Mouse (Mus musculus) lung, embryonic 16.5 days (tissue): ENCODE measurements around the gene Vmn1r88. TPM values are rescaled to one million over a fixed set of nuclear protein-coding genes. Genes with fewer than 3 reads are reported as not detected.
A peak's percentile ranks its signal among the peaks of the same experiment; 100 is the strongest.
"Not testable (repeated sequence)": the region's sequence is repeated elsewhere in the genome, so short reads cannot be mapped to it uniquely, and the experiment has no call there.

Source experiments
- ATAC-seq: fragments of 200-750 bp; cut with Nextera tagmentation; 2 replicates; pipeline ENCODE4 v1.8.0; 2017; ENCODE audit warnings: low read depth, mild to moderate bottlenecking, moderate library complexity
- H3K27ac ChIP-seq: fragments of 300-500 bp; sonication (generic); 2 replicates; pipeline ENCODE4 v1.5.1; 2014; ENCODE audit warnings: mild to moderate bottlenecking, control low read depth, low read length
- H3K27me3 ChIP-seq: fragments of 300-500 bp; sonication (generic); 2 replicates; pipeline ENCODE4 v1.6.1; 2014; ENCODE audit warnings: low read depth, low read length, mixed read lengths; ENCODE audit not compliant: control insufficient read depth, insufficient read depth
- H3K36me3 ChIP-seq: fragments of 300-500 bp; sonication (generic); 2 replicates; pipeline ENCODE4 v1.6.1; 2014; ENCODE audit warnings: low read length; ENCODE audit not compliant: control insufficient read depth, insufficient read depth
- H3K4me1 ChIP-seq: fragments of 300-500 bp; sonication (generic); replicated peaks from 2 replicates; pipeline ENCODE4 v1.6.1; 2014; ENCODE audit warnings: low read length, mixed read lengths; ENCODE audit not compliant: control insufficient read depth, insufficient read depth
- H3K4me2 ChIP-seq: fragments of 300-500 bp; sonication (generic); 2 replicates; pipeline ENCODE4 v1.6.1; 2014; ENCODE audit warnings: low read depth, low read length, control low read depth
- H3K4me3 ChIP-seq: fragments of 300-500 bp; sonication (generic); 2 replicates; pipeline ENCODE4 v1.5.1; 2014; ENCODE audit warnings: mild to moderate bottlenecking, low read length, control low read depth
- H3K9ac ChIP-seq: fragments of 300-500 bp; sonication (generic); 2 replicates; pipeline ENCODE4 v1.6.1; 2014; ENCODE audit warnings: low read length, control low read depth
- H3K9me3 ChIP-seq: fragments of 300-500 bp; sonication (generic); 2 replicates; pipeline ENCODE4 v1.6.1; 2016; ENCODE audit warnings: low read length; ENCODE audit not compliant: control insufficient read depth
- WGBS: fragments of 180-500 bp; shearing (Covaris S2); extraction: QIAGEN DNeasy Blood & Tissue Kit; methylation state at CpG from one replicate; pipeline ENCODE4 v1.1.7; 2014; 5-methylcytosine and 5-hydroxymethylcytosine counted together
- polyA plus RNA-seq: library from polyadenylated mRNA; unstranded; fragments of >200 nt; fragmentation: Nextera tagmentation; extraction: Ambion mirVana; gene quantifications from 2 replicates; pipeline ENCODE4 v1.2.1, GENCODE M21; 2015

Gene Vmn1r88
- not detected in 2 replicates for polyA plus RNA-seq

DNA sequence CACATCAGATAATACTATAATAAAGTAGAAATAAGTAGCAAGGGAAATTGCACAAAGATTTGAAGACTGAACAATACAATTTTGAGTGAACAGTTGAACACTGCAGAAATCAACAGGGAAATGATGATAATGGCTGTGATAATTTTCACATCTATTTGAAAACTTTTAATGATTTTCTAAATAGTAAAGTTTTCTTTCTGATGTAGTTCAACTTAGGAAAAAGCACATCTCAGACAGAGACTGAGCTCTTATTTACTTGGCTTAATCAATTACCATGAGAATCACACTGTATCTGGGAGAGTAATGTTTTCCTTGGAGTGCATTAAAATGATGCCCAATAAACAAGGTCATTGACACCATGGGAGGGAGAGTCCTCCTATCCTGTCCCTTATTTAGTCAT is at the start of gene Vmn1r88:
TSS of gene Vmn1r88 (plus strand) at position 301 of the 400 bp plus-strand sequence.
- Histone ChIP-seq H3K27ac (no peak within 1 kb of the TSS), H3K4me3 (no peak within 1 kb of the TSS), H3K4me1 (no peaks in the 10 kb centered on the region), H3K9ac (no peak within 1 kb of the TSS), H3K4me2 (no peak within 1 kb of the TSS), H3K36me3 (no peaks in the 10 kb centered on the region), H3K9me3 (no peaks in the 10 kb centered on the region), H3K27me3 (no peaks in the 10 kb centered on the region)
- no peak for ATAC-seq

DNA sequence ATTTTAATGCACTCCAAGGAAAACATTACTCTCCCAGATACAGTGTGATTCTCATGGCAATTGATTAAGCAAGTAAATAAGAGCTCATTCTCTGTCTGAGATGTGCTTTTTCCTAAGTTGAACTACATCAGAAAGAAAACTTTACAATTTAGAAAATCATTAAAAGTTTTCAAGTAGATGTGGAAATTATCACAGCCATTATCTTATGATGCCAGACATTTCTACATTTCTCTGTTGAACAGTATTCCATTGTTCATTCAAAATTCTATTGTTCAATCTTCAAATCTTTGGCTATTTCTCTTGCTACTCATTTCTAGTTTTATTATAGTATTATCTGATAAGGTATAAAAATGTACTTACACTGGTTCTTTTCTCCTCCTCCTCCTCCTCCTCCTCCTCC is 39.6 kb upstream of the Vmn1r88 start, which contains the start of gene Vmn1r86:
TSS of gene Vmn1r86 (minus strand) at position 101 of the 400 bp plus-strand sequence.
- no peak within 1 kb of the TSS for H3K27ac ChIP-seq
- ATAC-seq: no peak
- no peaks in the 10 kb centered on the region for H3K4me1 ChIP-seq
- no peak within 1 kb of the TSS for H3K9ac ChIP-seq
- H3K4me3 ChIP-seq: no peak within 1 kb of the TSS
- no peak within 1 kb of the TSS for H3K4me2 ChIP-seq
- H3K9me3 ChIP-seq: no peaks in the 10 kb centered on the region
- H3K27me3 ChIP-seq: no peaks in the 10 kb centered on the region
- no peaks in the 10 kb centered on the region for H3K36me3 ChIP-seq

DNA sequence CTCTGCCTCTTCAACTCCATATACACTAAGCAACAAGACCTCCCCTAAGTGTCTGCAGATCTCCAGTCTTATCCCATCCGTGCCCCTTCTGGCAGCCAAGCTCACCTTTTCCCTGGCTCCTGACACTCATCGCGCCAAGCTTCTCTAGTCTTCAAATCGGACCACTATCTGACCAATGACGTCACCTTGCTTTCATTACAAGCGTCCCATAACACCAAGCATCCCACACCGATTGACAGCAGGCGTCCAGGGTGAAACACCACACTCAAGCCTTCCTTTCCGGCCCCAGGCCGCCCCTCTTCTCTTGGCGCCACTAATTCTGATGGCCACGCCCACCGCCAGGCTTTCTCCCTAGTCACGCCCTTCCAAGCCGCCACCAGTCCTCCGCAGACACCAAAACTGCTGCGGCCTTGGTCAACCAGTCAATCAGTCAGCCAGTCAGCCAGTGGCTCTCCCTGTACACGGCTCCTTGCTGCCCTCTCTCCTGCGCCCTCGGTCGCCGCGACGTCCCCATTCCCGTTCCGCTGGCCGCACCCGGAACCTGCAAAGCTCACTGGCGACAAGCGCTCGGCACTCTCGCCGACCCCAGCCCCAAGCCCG is 35.7 kb upstream of the Vmn1r88 start:
- H3K9me3 ChIP-seq, H3K36me3 ChIP-seq, H3K9ac ChIP-seq, H3K27ac ChIP-seq, H3K4me1 ChIP-seq, H3K27me3 ChIP-seq: not testable (repeated sequence)
- peak overlapping the region; percentile 19 for H3K4me3 ChIP-seq
- H3K4me2 ChIP-seq: peak overlapping the region; percentile 42
- peak; percentile 71 for ATAC-seq
- WGBS: 2% methylated on average over 15 of the region's 34 CpGs

DNA sequence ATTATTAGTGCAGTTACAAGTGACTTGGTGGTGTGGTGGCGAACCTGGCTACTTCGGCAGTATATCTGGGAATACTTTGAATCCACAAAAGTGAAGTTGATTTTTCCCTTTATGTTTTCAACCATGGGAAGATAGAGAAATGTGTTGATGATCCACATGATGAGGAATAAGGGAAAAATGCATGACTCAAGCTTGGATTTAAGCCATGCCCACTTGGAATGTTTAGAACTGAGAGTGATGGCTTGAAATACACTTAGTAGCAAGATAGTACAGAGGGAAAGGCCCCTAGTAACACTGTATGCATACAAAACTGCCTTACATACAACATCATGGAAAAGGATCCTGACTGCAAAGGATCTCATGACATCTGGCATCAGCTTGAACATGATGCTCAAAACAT is 27.5 kb upstream of the Vmn1r88 start:
- Histone ChIP-seq H3K4me3 (no peak overlapping the region), H3K4me2 (no peak overlapping the region), H3K27ac (no peak overlapping the region), H3K36me3 (no peaks in the 10 kb centered on the region), H3K4me1 (no peaks in the 10 kb centered on the region), H3K9ac (no peak overlapping the region), H3K27me3 (no peaks in the 10 kb centered on the region), H3K9me3 (no peaks in the 10 kb centered on the region)
- WGBS: 88% methylated on average over 2 of the region's 2 CpGs
- ATAC-seq: no peak

DNA sequence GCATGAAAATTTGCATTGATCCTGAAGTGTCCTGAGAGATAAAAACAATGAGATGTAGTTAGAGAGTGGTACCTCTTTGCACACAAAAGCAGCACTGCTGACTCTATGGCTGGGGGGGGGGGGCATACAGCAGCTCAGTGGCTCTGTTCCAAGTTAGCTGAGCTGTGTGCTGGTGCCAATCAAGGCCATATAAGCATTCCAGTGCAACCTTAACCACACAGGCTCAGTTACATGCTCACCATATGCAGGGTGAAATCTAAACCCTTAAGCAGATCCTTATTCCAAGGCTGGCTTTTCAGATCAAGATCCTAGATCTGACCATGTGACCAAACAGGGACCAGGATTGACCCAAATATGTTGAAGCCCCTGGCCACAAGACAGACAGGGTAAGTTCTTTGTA is 22.0 kb upstream of the Vmn1r88 start:
- H3K9me3 ChIP-seq: no peaks in the 10 kb centered on the region
- H3K27me3 ChIP-seq: no peaks in the 10 kb centered on the region
- no peak overlapping the region for H3K27ac ChIP-seq
- no peak overlapping the region for H3K9ac ChIP-seq
- H3K4me2 ChIP-seq: no peak overlapping the region
- no peak for ATAC-seq
- no peaks in the 10 kb centered on the region for H3K4me1 ChIP-seq
- H3K36me3 ChIP-seq: no peaks in the 10 kb centered on the region
- no peak overlapping the region for H3K4me3 ChIP-seq

DNA sequence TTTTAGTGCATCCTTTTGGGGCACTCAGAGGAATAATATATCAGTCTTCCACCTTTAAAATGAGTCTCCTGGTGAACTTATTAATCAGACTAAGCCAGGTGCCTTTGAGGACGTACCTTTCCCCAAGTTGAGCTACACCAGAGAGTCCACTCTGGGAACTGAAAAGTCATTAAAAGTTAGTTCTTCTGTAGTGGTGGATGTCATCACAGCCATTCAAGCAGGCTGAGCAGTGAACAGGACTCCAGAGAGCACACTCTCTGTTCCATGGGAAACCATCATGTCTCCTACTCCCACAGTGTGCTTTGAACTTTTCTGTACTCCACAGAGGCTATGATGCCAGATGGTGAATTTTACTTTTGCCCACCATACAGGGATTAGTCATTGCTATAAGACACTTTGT is 19.3 kb upstream of the Vmn1r88 start, which contains the start of gene Vmn1r87:
TSS of gene Vmn1r87 (minus strand) at position 101 of the 400 bp plus-strand sequence.
- ATAC-seq: no peak
- Histone ChIP-seq H3K4me3 (no peak within 1 kb of the TSS), H3K4me1 (no peaks in the 10 kb centered on the region), H3K4me2 (no peak within 1 kb of the TSS), H3K27ac (no peak within 1 kb of the TSS), H3K9ac (no peak within 1 kb of the TSS), H3K9me3 (no peaks in the 10 kb centered on the region), H3K27me3 (no peaks in the 10 kb centered on the region), H3K36me3 (no peaks in the 10 kb centered on the region)
- WGBS: 63% methylated on average over 1 of the region's 1 CpGs

DNA sequence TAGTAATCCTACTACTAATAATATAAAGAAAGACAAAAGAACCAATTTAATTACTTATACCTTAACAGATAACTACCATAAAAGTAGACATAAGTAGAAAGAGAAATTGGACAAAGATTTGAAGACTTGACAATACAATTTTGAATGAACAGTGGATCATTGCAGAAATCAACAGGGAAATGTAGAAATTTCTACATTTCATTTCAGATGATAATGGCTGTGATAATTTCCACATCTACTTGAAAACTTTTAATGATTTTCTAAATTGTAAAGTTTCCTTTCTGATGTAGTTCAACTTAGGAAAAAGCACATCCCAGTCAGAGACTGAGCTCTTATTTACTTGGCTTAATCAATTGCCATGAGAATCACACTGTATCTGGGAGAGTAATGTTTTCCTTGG is 53.4 kb downstream of the Vmn1r88 start, which contains the start of gene Vmn1r89:
TSS of gene Vmn1r89 (plus strand) at position 301 of the 400 bp plus-strand sequence.
- Histone ChIP-seq H3K4me1 (no peaks in the 10 kb centered on the region), H3K27me3 (no peaks in the 10 kb centered on the region), H3K4me2 (no peak within 1 kb of the TSS), H3K36me3 (no peaks in the 10 kb centered on the region), H3K27ac (no peak within 1 kb of the TSS), H3K4me3 (no peak within 1 kb of the TSS), H3K9ac (no peak within 1 kb of the TSS), H3K9me3 (no peaks in the 10 kb centered on the region)
- ATAC-seq: no peak

Other genes starting within 250 kb of the Vmn1r88 start
- gene Rps5, start 237.3 kb upstream of the Vmn1r88 start, polyA plus RNA-seq: 950 and 1,039 TPM in 2 replicates
- 1.4 and 1.8 TPM in 2 replicates for gene Rnf225, start 232.2 kb upstream of the Vmn1r88 start, polyA plus RNA-seq
- 9.7 and 10.6 TPM in 2 replicates for gene Zfp324, start 193.7 kb upstream of the Vmn1r88 start, polyA plus RNA-seq
- gene Zfp446, start 181.7 kb upstream of the Vmn1r88 start, polyA plus RNA-seq: 10.4 and 12.0 TPM in 2 replicates
- 0.57 TPM in 1 of 2 replicates, not detected in the other for gene Slc27a5, start 161.4 kb upstream of the Vmn1r88 start, polyA plus RNA-seq
- gene Trim28, start 160.5 kb upstream of the Vmn1r88 start, polyA plus RNA-seq: 190 and 195 TPM in 2 replicates
- gene Zbtb45, start 149.5 kb upstream of the Vmn1r88 start, polyA plus RNA-seq: 28.1 and 28.2 TPM in 2 replicates
- 157 and 173 TPM in 2 replicates for gene Chmp2a, start 124.8 kb upstream of the Vmn1r88 start, polyA plus RNA-seq
- gene Ube2m, start 121.3 kb upstream of the Vmn1r88 start, polyA plus RNA-seq: 25.8 and 31.6 TPM in 2 replicates
- gene Mzf1, start 104.8 kb upstream of the Vmn1r88 start, polyA plus RNA-seq: 4.2 and 5.1 TPM in 2 replicates
- gene Vmn1r85, start 64.4 kb upstream of the Vmn1r88 start, polyA plus RNA-seq: not detected in 2 replicates
- not detected in 2 replicates for gene Vmn1r86, start 39.7 kb upstream of the Vmn1r88 start, polyA plus RNA-seq
- not detected in 2 replicates for gene Vmn1r87, start 19.4 kb upstream of the Vmn1r88 start, polyA plus RNA-seq
- gene Vmn1r89, start 53.5 kb downstream of the Vmn1r88 start, polyA plus RNA-seq: not detected in 2 replicates
- 101 and 105 TPM in 2 replicates for gene Lig1, start 117.7 kb downstream of the Vmn1r88 start, polyA plus RNA-seq
- 8.9 and 9.7 TPM in 2 replicates for gene Zswim9, start 119.2 kb downstream of the Vmn1r88 start, polyA plus RNA-seq
- 1.3 and 1.5 TPM in 2 replicates for gene Pla2g4c, start 165.1 kb downstream of the Vmn1r88 start, polyA plus RNA-seq
- not detected in 2 replicates for gene Cabp5, start 238.6 kb downstream of the Vmn1r88 start, polyA plus RNA-seq